Mouse (Mus musculus) adrenal gland, postnatal 10 days (tissue): ENCODE results near the gene Mettl17. TPM values are rescaled to one million over a fixed set of nuclear protein-coding genes. Genes with fewer than 3 reads are reported as not detected.
A peak's percentile ranks its signal among the peaks of the same experiment; 100 is the strongest.
"Not testable (repeated sequence)": the region's sequence is repeated elsewhere in the genome, so short reads cannot be mapped to it uniquely, and the experiment has no call there.

ENCODE experiments used
- DNase-seq: peaks from one replicate; pipeline ENCODE4 v3.0.0; 2021; ENCODE audit warnings: mixed read lengths
- total RNA-seq, 2 experiments: library from RNA; stranded (reverse); gene quantifications; 2 replicates each; pipeline ENCODE4 v1.2.3; 2021

The Mettl17 gene
- total RNA-seq, 2 experiments from 2014 or later: 29.5 to 34.7 TPM

GRCm38 (mm10) chr14:51896539-51897170 lies 12.0 kb downstream of the Mettl17 start:
- DNase-seq: no peak

- no peak for DNase-seq
These were observed 14.7 kb downstream of the Mettl17 start for GRCm38 (mm10) chr14:51899351-51899750.

- DNase-seq: peak; percentile 88
These were observed 18.4 kb downstream of the Mettl17 start for GRCm38 (mm10) chr14:51902806-51903710.

GRCm38 (mm10) chr14:51903782-51904181 lies 19.1 kb downstream of the Mettl17 start:
- no peak for DNase-seq

- DNase-seq: no peak
These were observed 20.1 kb downstream of the Mettl17 start for GRCm38 (mm10) chr14:51904706-51905105.

GRCm38 (mm10) chr14:51906102-51906501 lies 21.5 kb downstream of the Mettl17 start:
- DNase-seq: no peak

- no peak for DNase-seq
These were observed 26.7 kb downstream of the Mettl17 start for GRCm38 (mm10) chr14:51911301-51911700.

- peak; percentile 59 for DNase-seq
These were observed 27.9 kb downstream of the Mettl17 start for GRCm38 (mm10) chr14:51912391-51913061.

GRCm38 (mm10) chr14:51913062-51913959 lies 28.7 kb downstream of the Mettl17 start:
- peak; percentile 92 for DNase-seq

GRCm38 (mm10) chr14:51913960-51914762 lies 29.5 kb downstream of the Mettl17 start, which contains the start of gene Ndrg2:
Ndrg2 (minus strand) TSS chr14:51914158.
- DNase-seq: peak; percentile 76

GRCm38 (mm10) chr14:51915030-51915429 lies 30.4 kb downstream of the Mettl17 start:
- no peak for DNase-seq

GRCm38 (mm10) chr14:51916539-51916938 lies 31.9 kb downstream of the Mettl17 start:
- no peak for DNase-seq

- DNase-seq: no peak
These were observed 33.5 kb downstream of the Mettl17 start, which contains the start of gene Tppp2 for GRCm38 (mm10) chr14:51918125-51918524. Tppp2 (plus strand) TSS chr14:51918425.

- no peak for DNase-seq
These were observed 34.3 kb downstream of the Mettl17 start for GRCm38 (mm10) chr14:51918966-51919365.

- DNase-seq: no peak
These were observed 37.3 kb downstream of the Mettl17 start for GRCm38 (mm10) chr14:51921759-51922570.

GRCm38 (mm10) chr14:51922571-51922865 lies 37.9 kb downstream of the Mettl17 start, which contains the start of gene Rnase13:
Rnase13 (minus strand) TSS chr14:51922773.
- DNase-seq: no peak

GRCm38 (mm10) chr14:51922910-51923309 lies 38.3 kb downstream of the Mettl17 start:
- DNase-seq: no peak

- DNase-seq: no peak
These were observed 38.9 kb downstream of the Mettl17 start for GRCm38 (mm10) chr14:51923492-51923891.

GRCm38 (mm10) chr14:51926930-51927329 lies 42.3 kb downstream of the Mettl17 start:
- DNase-seq: not testable (repeated sequence)
